Mouse (Mus musculus) lung, postnatal 0 days (tissue): ENCODE measurements around the gene Lgals9. TPM values are rescaled to one million over a fixed set of nuclear protein-coding genes. Genes with fewer than 3 reads are reported as not detected.

ENCODE experiments used
- ATAC-seq: fragments of 200-750 bp; cut with Nextera tagmentation; 2 replicates; pipeline ENCODE4 v1.8.0; 2017; ENCODE audit warnings: moderate library complexity
- DNase-seq: peaks from one replicate; pipeline ENCODE4 v3.0.0-alpha.2; 2016; ENCODE audit warnings: low spot score
- H3K27ac ChIP-seq: fragments of 300-500 bp; sonication (generic); 2 replicates; pipeline ENCODE4 v1.5.1; 2014; ENCODE audit warnings: antibody characterized with exemption, mild to moderate bottlenecking, low read length, mixed read lengths
- H3K27me3 ChIP-seq: fragments of 300-500 bp; sonication (generic); replicated peaks from 2 replicates; pipeline ENCODE4 v1.6.1; 2014; ENCODE audit warnings: low read length, mixed read lengths; ENCODE audit not compliant: insufficient read depth
- H3K36me3 ChIP-seq: fragments of 300-500 bp; sonication (generic); 2 replicates; pipeline ENCODE4 v1.6.1; 2014; ENCODE audit warnings: low read length, mixed read lengths; ENCODE audit not compliant: insufficient read depth
- H3K4me1 ChIP-seq: fragments of 300-500 bp; sonication (generic); 2 replicates; pipeline ENCODE4 v1.6.1; 2014; ENCODE audit warnings: antibody characterized with exemption, low read depth, low read length, mixed read lengths; ENCODE audit not compliant: insufficient read depth
- H3K4me2 ChIP-seq: fragments of 300-500 bp; sonication (generic); replicated peaks from 2 replicates; pipeline ENCODE4 v1.6.1; 2014; ENCODE audit warnings: low read depth, mild to moderate bottlenecking, low read length, moderate library complexity, mixed read lengths
- H3K4me3 ChIP-seq: fragments of 300-500 bp; sonication (generic); 2 replicates; pipeline ENCODE4 v1.5.1; 2014; ENCODE audit warnings: low read depth, low read length
- H3K9ac ChIP-seq: fragments of 300-500 bp; sonication (generic); replicated peaks from 2 replicates; pipeline ENCODE4 v1.6.1; 2014; ENCODE audit warnings: low read depth, mild to moderate bottlenecking
- H3K9me3 ChIP-seq: fragments of 300-500 bp; sonication (generic); 2 replicates; pipeline ENCODE4 v1.6.1; 2016; ENCODE audit warnings: low read length, mixed read lengths
- CTCF ChIP-seq: IDR thresholded peaks from 2 replicates; pipeline ENCODE4 v1.5.1; 2016; ENCODE audit warnings: antibody characterized with exemption, mild to moderate bottlenecking
- EP300 ChIP-seq: IDR thresholded peaks from 2 replicates; pipeline ENCODE4 v1.6.1; 2016; ENCODE audit warnings: antibody characterized with exemption, mild to moderate bottlenecking, control low read depth
- WGBS: fragments of 180-500 bp; shearing (Covaris S2); extraction: QIAGEN DNeasy Blood & Tissue Kit; methylation state at CpG from one replicate; pipeline ENCODE4 v1.1.7; 2014; 5-methylcytosine and 5-hydroxymethylcytosine counted together
- polyA plus RNA-seq: library from polyadenylated mRNA; unstranded; fragments of >200 nt; fragmentation: Nextera tagmentation; extraction: Ambion mirVana; gene quantifications from 2 replicates; pipeline ENCODE4 v1.2.1, GENCODE M21; 2015

The Lgals9 gene
- polyA plus RNA-seq, result 98.3 and 137 TPM in 2 replicates

DNA sequence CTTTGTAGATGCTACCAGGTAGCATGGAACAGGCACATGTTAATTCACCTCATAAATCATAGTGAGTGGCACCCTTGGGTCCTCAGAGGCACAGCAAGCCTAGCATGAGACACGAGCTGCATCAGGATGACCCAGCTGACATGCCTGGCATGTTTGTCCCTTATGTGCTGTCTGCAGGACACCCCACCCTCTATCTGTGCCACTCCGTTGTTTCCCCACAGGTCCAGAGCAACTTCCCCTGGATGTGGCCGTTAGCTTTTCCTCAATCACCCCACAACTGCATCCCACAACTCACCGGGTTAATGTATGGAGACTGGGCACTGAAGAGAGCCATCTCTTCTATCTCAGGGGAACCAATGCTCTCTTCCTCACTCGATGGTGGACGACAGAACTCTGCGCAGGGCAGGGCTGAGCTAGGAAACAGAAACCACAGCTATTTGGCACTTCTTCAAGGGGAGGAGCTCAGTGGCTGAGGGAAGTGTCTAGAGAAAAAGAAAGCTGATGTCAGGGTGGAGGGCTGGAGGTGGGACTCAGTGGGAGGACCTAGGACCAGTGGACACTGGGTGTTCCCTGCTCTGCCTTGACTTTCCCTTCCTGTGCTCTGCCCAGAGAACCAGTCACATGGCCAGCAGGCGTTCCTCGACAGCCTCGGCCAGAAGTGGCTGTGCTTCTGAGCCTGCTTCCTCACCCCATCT is at the start of gene Lgals9:
TSS of gene Lgals9 (minus strand) at position 464 of the 695 bp plus-strand sequence.
- ATAC-seq, result peak; percentile 98
- peak; percentile 96 for DNase-seq
- TF ChIP-seq EP300 (no peak; the same call in 1 of the 2 replicates), CTCF (peak; percentile 19)
- no peaks in the 10 kb centered on the region for H3K36me3 ChIP-seq
- peak within 1 kb of the TSS; percentile 46 for H3K4me3 ChIP-seq
- peak within 1 kb of the TSS; percentile 43 for H3K9ac ChIP-seq
- H3K9me3 ChIP-seq, result no peaks in the 10 kb centered on the region
- H3K4me2 ChIP-seq, result peak within 1 kb of the TSS; percentile 54
- peaks cover 4% of the 10 kb centered on the region; the same call in 1 of the 2 replicates for H3K4me1 ChIP-seq
- 28% methylated on average over 10 of the region's 10 CpGs for WGBS
- peak within 1 kb of the TSS; percentile 80 for H3K27ac ChIP-seq
- no peaks in the 10 kb centered on the region for H3K27me3 ChIP-seq

DNA sequence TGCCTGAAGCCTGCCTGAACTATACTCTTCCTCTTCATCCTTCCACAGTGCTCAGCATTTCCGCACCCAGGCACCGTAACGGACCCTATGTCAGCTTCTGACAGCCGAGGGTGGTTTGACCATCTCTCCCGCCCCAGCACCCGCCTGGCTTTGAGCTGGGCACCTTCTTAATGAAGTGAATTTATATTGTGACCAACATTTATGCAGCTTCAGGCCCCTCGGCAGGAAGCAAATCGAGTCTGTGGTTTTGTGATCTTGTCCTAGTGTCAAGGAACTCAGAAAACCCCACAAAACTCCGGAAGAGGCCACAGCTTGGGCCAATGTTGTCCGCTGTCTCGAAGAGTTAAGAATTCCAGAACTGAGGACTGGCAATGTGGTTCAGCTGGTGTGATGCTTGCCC is 48.9 kb upstream of the Lgals9 start:
- Histone ChIP-seq H3K9me3 (no peaks in the 10 kb centered on the region), H3K27me3 (no peaks in the 10 kb centered on the region), H3K4me2 (no peak overlapping the region), H3K4me3 (no peak overlapping the region), H3K4me1 (no peaks in the 10 kb centered on the region), H3K36me3 (0 out of 2 replicates have a peak, but pooled peaks cover 9% of the 10 kb centered on the region), H3K9ac (no peak overlapping the region), H3K27ac (no peak overlapping the region)
- DNase-seq (no peak), ATAC-seq (no peak)
- WGBS, result 88% methylated on average over 11 of the region's 11 CpGs
- TF ChIP-seq CTCF (no peak), EP300 (no peak)

DNA sequence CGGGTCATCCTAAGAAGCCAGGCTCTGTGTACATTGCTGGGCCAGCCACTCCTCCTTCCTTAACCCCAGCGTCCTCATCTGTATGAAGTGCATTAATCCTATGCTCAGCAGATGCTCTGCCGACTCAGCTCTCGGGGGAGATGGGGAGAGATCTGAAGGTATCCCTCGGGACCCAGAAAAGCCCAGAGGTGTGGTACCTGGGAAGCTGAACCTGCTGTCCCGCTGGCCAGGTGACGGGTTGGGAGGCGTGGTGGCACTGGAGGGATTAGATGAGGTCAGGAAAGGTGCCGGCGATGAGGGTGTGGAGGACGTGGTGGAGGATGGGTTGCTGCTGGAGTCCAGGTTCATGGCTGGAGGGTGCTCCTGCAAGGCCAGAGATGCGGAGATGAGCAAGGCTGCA is 48.3 kb upstream of the Lgals9 start:
- 0 out of 2 replicates have a peak, but pooled peaks cover 9% of the 10 kb centered on the region for H3K36me3 ChIP-seq
- H3K4me3 ChIP-seq, result no peak overlapping the region
- H3K4me1 ChIP-seq, result no peaks in the 10 kb centered on the region
- no peak overlapping the region for H3K4me2 ChIP-seq
- ATAC-seq (no peak), DNase-seq (no peak)
- no peaks in the 10 kb centered on the region for H3K9me3 ChIP-seq
- no peak for TF ChIP-seq CTCF
- TF ChIP-seq EP300, result no peak
- 73% methylated on average over 12 of the region's 12 CpGs for WGBS
- H3K27me3 ChIP-seq, result no peaks in the 10 kb centered on the region
- H3K27ac ChIP-seq, result no peak overlapping the region
- no peak overlapping the region for H3K9ac ChIP-seq

DNA sequence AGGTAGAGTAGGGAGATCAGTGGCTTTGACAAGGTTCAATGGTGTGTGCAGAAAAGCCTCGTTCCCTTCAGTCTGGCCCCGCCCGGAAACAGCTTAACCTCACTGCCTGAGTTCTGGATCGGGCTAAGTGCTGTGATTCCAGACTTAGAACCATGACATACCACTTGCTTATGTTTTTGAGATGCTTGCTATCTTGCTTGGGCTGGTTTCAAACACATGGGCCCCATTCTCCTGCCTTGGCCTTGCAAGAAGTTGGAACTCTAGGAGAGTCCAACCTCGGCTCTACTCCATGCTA is 46.7 kb upstream of the Lgals9 start:
- Histone ChIP-seq H3K4me3 (no peak overlapping the region), H3K4me1 (no peaks in the 10 kb centered on the region), H3K9me3 (no peaks in the 10 kb centered on the region), H3K36me3 (0 out of 2 replicates have a peak, but pooled peaks cover 14% of the 10 kb centered on the region), H3K4me2 (no peak overlapping the region), H3K27me3 (no peaks in the 10 kb centered on the region), H3K27ac (no peak overlapping the region), H3K9ac (no peak overlapping the region)
- DNase-seq, result no peak
- ATAC-seq, result no peak
- WGBS, result 68% methylated on average over 5 of the region's 5 CpGs
- no peak for TF ChIP-seq CTCF
- no peak for TF ChIP-seq EP300

DNA sequence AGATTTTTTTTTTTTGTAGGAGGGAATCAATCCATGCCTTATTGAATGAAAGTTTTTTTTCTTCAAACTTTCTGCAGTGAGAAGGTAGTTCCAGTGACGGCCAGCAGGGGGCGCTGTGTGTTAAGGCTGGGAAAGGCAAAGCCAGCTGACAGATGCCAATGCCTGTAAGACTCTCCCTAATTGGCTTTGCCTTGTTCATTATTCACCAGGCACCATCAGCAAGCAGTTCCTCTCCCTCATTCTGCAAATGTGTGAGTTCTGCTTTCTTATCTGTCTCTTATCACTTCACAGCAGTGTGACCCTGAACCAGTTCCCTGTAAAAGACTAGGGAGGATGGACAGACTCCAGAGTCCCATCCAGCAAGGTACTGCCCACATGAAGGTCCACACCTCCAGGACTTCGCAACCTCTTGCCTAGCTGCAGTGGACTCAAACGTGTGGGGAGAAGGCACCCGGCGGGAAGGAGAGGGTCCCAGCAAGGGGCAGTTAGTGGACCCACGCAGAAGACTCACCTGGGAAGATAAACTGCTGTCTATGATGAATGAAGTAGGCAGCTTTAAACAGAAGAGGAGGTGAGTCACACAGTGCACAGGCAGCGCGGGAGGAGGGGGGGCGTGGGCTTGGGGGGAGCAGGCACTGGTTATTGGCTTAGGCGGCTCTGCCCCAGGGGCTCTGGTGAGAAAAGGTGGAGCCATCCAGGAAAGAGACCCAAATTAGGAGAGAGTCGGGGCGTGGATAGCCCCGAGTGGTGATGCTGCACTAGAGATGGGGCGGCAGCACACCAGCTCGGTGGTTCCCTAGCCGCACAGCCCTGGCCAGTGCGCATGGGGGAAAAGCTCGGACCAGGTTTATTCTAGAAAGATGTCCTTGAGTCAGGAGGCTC is 46.1 kb upstream of the Lgals9 start:
- H3K4me3 ChIP-seq, result no peak overlapping the region
- H3K4me2 ChIP-seq, result no peak overlapping the region
- TF ChIP-seq EP300, result 0 out of 2 replicates have a peak, but pooled peaks have one; percentile 20
- TF ChIP-seq CTCF, result peak; percentile 98
- peak; percentile 85 for DNase-seq
- H3K4me1 ChIP-seq, result no peaks in the 10 kb centered on the region
- H3K27me3 ChIP-seq, result no peaks in the 10 kb centered on the region
- no peak overlapping the region for H3K9ac ChIP-seq
- WGBS, result 52% methylated on average over 19 of the region's 19 CpGs
- peak; percentile 59 for ATAC-seq
- H3K27ac ChIP-seq, result no peak overlapping the region
- 0 out of 2 replicates have a peak, but pooled peaks cover 12% of the 10 kb centered on the region for H3K36me3 ChIP-seq
- no peaks in the 10 kb centered on the region for H3K9me3 ChIP-seq

DNA sequence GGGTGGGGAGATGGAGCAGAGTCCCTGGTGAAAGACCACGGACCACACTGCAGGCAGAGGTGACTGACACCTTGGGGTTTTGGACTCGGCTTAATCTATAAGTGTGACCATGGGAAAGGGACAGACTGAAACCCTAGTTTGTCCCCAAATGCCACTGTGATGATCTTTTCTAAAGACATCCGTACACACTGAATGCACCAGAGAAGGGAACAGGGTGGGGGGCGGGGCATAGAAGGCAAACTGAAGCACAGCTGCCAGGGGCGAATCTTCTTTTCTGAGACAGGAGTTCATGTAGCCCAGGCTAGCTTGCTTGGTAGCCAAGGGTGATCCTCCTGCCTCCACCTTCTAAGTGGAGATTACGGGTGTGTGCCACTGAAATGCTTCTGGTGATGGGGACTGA is 39.0 kb upstream of the Lgals9 start:
- Histone ChIP-seq H3K9me3 (no peaks in the 10 kb centered on the region), H3K36me3 (peaks cover 12% of the 10 kb centered on the region), H3K27me3 (no peaks in the 10 kb centered on the region), H3K27ac (peak overlapping the region; percentile 60; the same call in 1 of the 2 replicates), H3K4me2 (0 out of 2 replicates have a peak overlapping the region, but pooled peaks have one; percentile 6), H3K4me1 (no peaks in the 10 kb centered on the region; the same call in 1 of the 2 replicates), H3K9ac (no peak overlapping the region), H3K4me3 (no peak overlapping the region)
- DNase-seq (no peak), ATAC-seq (no peak)
- TF ChIP-seq EP300, result no peak
- TF ChIP-seq CTCF, result no peak
- 61% methylated on average over 6 of the region's 6 CpGs for WGBS
